Mouse (Mus musculus) brown adipose tissue, adult 24 weeks (tissue): ENCODE results near the gene Gm9844. TPM values are rescaled to one million over a fixed set of nuclear protein-coding genes. Genes with fewer than 3 reads are reported as not detected.
A peak's percentile ranks its signal among the peaks of the same experiment; 100 is the strongest.

ENCODE experiments used
- H3K27ac ChIP-seq: fragments of 200-500 bp; replicated peaks from 2 replicates; pipeline ENCODE4 v1.5.1; 2012; ENCODE audit warnings: low read depth, mild to moderate bottlenecking, low read length
- H3K4me1 ChIP-seq: fragments of 200-500 bp; 2 replicates; pipeline ENCODE4 v1.6.1; 2012; ENCODE audit warnings: low read length, mixed read lengths; ENCODE audit not compliant: control insufficient read depth, insufficient read depth, insufficient read length
- H3K4me3 ChIP-seq: fragments of 200-500 bp; 2 replicates; pipeline ENCODE4 v1.5.1; 2012; ENCODE audit warnings: low read depth, mild to moderate bottlenecking, low read length, moderate library complexity; ENCODE audit not compliant: insufficient read depth
- polyA plus RNA-seq: library from polyadenylated mRNA; stranded (reverse); fragments of >200 nt; gene quantifications from 2 replicates; pipeline ENCODE4 v1.2.4, GENCODE M21; 2012; ENCODE audit not compliant: missing spikeins, insufficient read depth, insufficient read length

The Gm9844 gene
- polyA plus RNA-seq, 1 experiment: not detected

GRCm38 (mm10) chr7:24852557-24853232, 9.3 kb upstream of the Gm9844 start:
- H3K4me1 ChIP-seq: 0 out of 2 replicates have a peak, but pooled peaks cover 2% of the 10 kb centered on the region
- no peak overlapping the region for H3K27ac ChIP-seq
- H3K4me3 ChIP-seq: no peak overlapping the region

GRCm38 (mm10) chr7:24853233-24853563, 8.8 kb upstream of the Gm9844 start:
- Histone ChIP-seq H3K27ac (no peak overlapping the region), H3K4me3 (no peak overlapping the region), H3K4me1 (0 out of 2 replicates have a peak, but pooled peaks cover 2% of the 10 kb centered on the region)

- Histone ChIP-seq H3K27ac (no peak overlapping the region), H3K4me3 (no peak overlapping the region), H3K4me1 (0 out of 2 replicates have a peak, but pooled peaks cover 2% of the 10 kb centered on the region)
Measured at GRCm38 (mm10) chr7:24853695-24854094, 8.3 kb upstream of the Gm9844 start.

- H3K4me3 ChIP-seq: no peak overlapping the region
- H3K4me1 ChIP-seq: no peaks in the 10 kb centered on the region
- H3K27ac ChIP-seq: no peak overlapping the region
Measured at GRCm38 (mm10) chr7:24856460-24857120, 5.4 kb upstream of the Gm9844 start.

GRCm38 (mm10) chr7:24859234-24859633, 2.8 kb upstream of the Gm9844 start:
- no peaks in the 10 kb centered on the region for H3K4me1 ChIP-seq

GRCm38 (mm10) chr7:24862853-24863252, 840 bp downstream of the Gm9844 start:
- H3K4me1 ChIP-seq: no peaks in the 10 kb centered on the region
- H3K27ac ChIP-seq: no peak overlapping the region
- H3K4me3 ChIP-seq: no peak overlapping the region

More at GRCm38 (mm10) chr7:24859234-24859633, 2.8 kb upstream of the Gm9844 start:
- no peak overlapping the region for H3K4me3 ChIP-seq
- no peak overlapping the region for H3K27ac ChIP-seq

- Histone ChIP-seq H3K27ac (no peak overlapping the region), H3K4me1 (no peaks in the 10 kb centered on the region), H3K4me3 (no peak overlapping the region)
Measured at GRCm38 (mm10) chr7:24864156-24864555, 2.1 kb downstream of the Gm9844 start.

GRCm38 (mm10) chr7:24869080-24869479, 7.1 kb downstream of the Gm9844 start:
- H3K27ac ChIP-seq: no peak overlapping the region
- no peak overlapping the region for H3K4me3 ChIP-seq
- no peaks in the 10 kb centered on the region for H3K4me1 ChIP-seq

GRCm38 (mm10) chr7:24869532-24870165, 7.6 kb downstream of the Gm9844 start, which contains the start of the genes Lypd4 and Dmrtc2:
TSS of gene Lypd4 (minus strand) at chr7:24869941.
TSS of gene Dmrtc2 (plus strand) at chr7:24870057.
- Histone ChIP-seq H3K27ac (no peak within 1 kb of the TSS), H3K4me3 (no peak within 1 kb of the TSS), H3K4me1 (no peaks in the 10 kb centered on the region)

- Histone ChIP-seq H3K4me3 (no peak overlapping the region), H3K4me1 (no peaks in the 10 kb centered on the region)
Measured at GRCm38 (mm10) chr7:24877588-24877987, 15.6 kb downstream of the Gm9844 start.

GRCm38 (mm10) chr7:24879620-24880019, 17.6 kb downstream of the Gm9844 start:
- Histone ChIP-seq H3K27ac (no peak overlapping the region), H3K4me1 (no peaks in the 10 kb centered on the region)

More at GRCm38 (mm10) chr7:24877588-24877987, 15.6 kb downstream of the Gm9844 start:
- H3K27ac ChIP-seq: no peak overlapping the region

GRCm38 (mm10) chr7:24882416-24883199, 20.6 kb downstream of the Gm9844 start:
- no peaks in the 10 kb centered on the region for H3K4me1 ChIP-seq
- H3K27ac ChIP-seq: no peak overlapping the region
- no peak overlapping the region for H3K4me3 ChIP-seq

More at GRCm38 (mm10) chr7:24879620-24880019, 17.6 kb downstream of the Gm9844 start:
- H3K4me3 ChIP-seq: no peak overlapping the region

- Histone ChIP-seq H3K4me3 (peak within 1 kb of the TSS; percentile 70), H3K4me1 (no peaks in the 10 kb centered on the region), H3K27ac (peak within 1 kb of the TSS; percentile 83)
Measured at GRCm38 (mm10) chr7:24883896-24884692, 22.1 kb downstream of the Gm9844 start, which contains the start of gene Rps19. TSS of gene Rps19 (plus strand) at chr7:24884371.

- peak overlapping the region; percentile 70 for H3K4me3 ChIP-seq
- no peaks in the 10 kb centered on the region for H3K4me1 ChIP-seq
Measured at GRCm38 (mm10) chr7:24884693-24885291, 22.8 kb downstream of the Gm9844 start.

More at GRCm38 (mm10) chr7:24884693-24885291, 22.8 kb downstream of the Gm9844 start:
- H3K27ac ChIP-seq: peak overlapping the region; percentile 63
